Mouse (Mus musculus) limb, embryonic 13.5 days (tissue): ENCODE data around the gene Mecom. TPM values are rescaled to one million over a fixed set of nuclear protein-coding genes. Genes with fewer than 3 reads are reported as not detected.

Experiments used
- ATAC-seq: fragments of 200-750 bp; cut with Nextera tagmentation; 2 replicates; pipeline ENCODE4 v1.8.0; 2017; ENCODE audit warnings: low read depth, moderate number of reproducible peaks, moderate TSS enrichment; ENCODE audit not compliant: low FRiP score
- H3K27ac ChIP-seq: fragments of 300-500 bp; sonication (generic); 2 replicates; pipeline ENCODE4 v1.5.1; 2015; ENCODE audit warnings: inconsistent platforms, mild to moderate bottlenecking, moderate library complexity
- H3K27me3 ChIP-seq: fragments of 300-500 bp; sonication (generic); 2 replicates; pipeline ENCODE4 v1.6.1; 2015; ENCODE audit warnings: mild to moderate bottlenecking, inconsistent platforms
- H3K36me3 ChIP-seq: fragments of 300-500 bp; sonication (generic); 2 replicates; pipeline ENCODE4 v1.6.1; 2015; ENCODE audit warnings: inconsistent platforms, mild to moderate bottlenecking, moderate library complexity
- H3K4me1 ChIP-seq: fragments of 300-500 bp; sonication (generic); 2 replicates; pipeline ENCODE4 v1.6.1; 2015; ENCODE audit warnings: inconsistent platforms
- H3K4me2 ChIP-seq: fragments of 300-500 bp; sonication (generic); replicated peaks from 2 replicates; pipeline ENCODE4 v1.6.1; 2015; ENCODE audit warnings: inconsistent platforms, mild to moderate bottlenecking, moderate library complexity
- H3K4me3 ChIP-seq: fragments of 300-500 bp; sonication (generic); 2 replicates; pipeline ENCODE4 v1.5.1; 2015; ENCODE audit warnings: moderate library complexity, mild to moderate bottlenecking, inconsistent platforms
- H3K9ac ChIP-seq: fragments of 300-500 bp; sonication (generic); 2 replicates; pipeline ENCODE4 v1.6.1; 2015; ENCODE audit warnings: mild to moderate bottlenecking, inconsistent platforms
- H3K9me3 ChIP-seq: fragments of 300-500 bp; sonication (generic); 2 replicates; pipeline ENCODE4 v1.6.1; 2016; ENCODE audit warnings: inconsistent platforms
- WGBS: fragments of 180-500 bp; shearing (Covaris S2); methylation state at CpG from one replicate; pipeline ENCODE4 v1.1.7; 2015; 5-methylcytosine and 5-hydroxymethylcytosine counted together
- polyA plus RNA-seq: library from polyadenylated mRNA; unstranded; fragments of >200 nt; fragmentation: Nextera tagmentation; extraction: Ambion mirVana; gene quantifications from 2 replicates; pipeline ENCODE4 v1.2.1, GENCODE M21; 2015

Mecom gene
- polyA plus RNA-seq, 1 experiment from 2014 or later, result 90.7 TPM

- Histone ChIP-seq H3K4me3 (peak overlapping the region; percentile 75), H3K27me3 (no peaks in the 10 kb centered on the region), H3K9ac (peak overlapping the region; percentile 99), H3K27ac (peak overlapping the region; percentile 100), H3K4me2 (peak overlapping the region; percentile 85), H3K36me3 (no peaks in the 10 kb centered on the region), H3K9me3 (no peaks in the 10 kb centered on the region), H3K4me1 (peaks cover 36% of the 10 kb centered on the region)
- ATAC-seq, result peak; percentile 41; the same call in 1 of the 2 replicates
- under 1% methylated on average over 29 of the region's 29 CpGs for WGBS
Observed at GRCm38 (mm10) chr3:30012666-30013365, 535.0 kb downstream of the Mecom start.

GRCm38 (mm10) chr3:30012150-30012549 lies 535.7 kb downstream of the Mecom start:
- H3K27ac ChIP-seq, result peak overlapping the region; percentile 100
- H3K4me3 ChIP-seq, result peak overlapping the region; percentile 75
- H3K9me3 ChIP-seq, result no peaks in the 10 kb centered on the region
- ATAC-seq, result no peak
- H3K36me3 ChIP-seq, result peaks cover 4% of the 10 kb centered on the region; the same call in 1 of the 2 replicates
- no peaks in the 10 kb centered on the region for H3K27me3 ChIP-seq
- H3K4me1 ChIP-seq, result peaks cover 34% of the 10 kb centered on the region
- H3K4me2 ChIP-seq, result peak overlapping the region; percentile 85
- WGBS, result under 1% methylated on average over 27 of the region's 27 CpGs
- H3K9ac ChIP-seq, result peak overlapping the region; percentile 99

- peaks cover 4% of the 10 kb centered on the region; the same call in 1 of the 2 replicates for H3K36me3 ChIP-seq
- peaks cover 30% of the 10 kb centered on the region for H3K4me1 ChIP-seq
- H3K9ac ChIP-seq, result peak overlapping the region; percentile 99
- 3% methylated on average over 6 of the region's 6 CpGs for WGBS
- peak overlapping the region; percentile 100 for H3K27ac ChIP-seq
- no peaks in the 10 kb centered on the region for H3K27me3 ChIP-seq
- peak overlapping the region; percentile 85 for H3K4me2 ChIP-seq
- peak overlapping the region; percentile 75 for H3K4me3 ChIP-seq
- no peaks in the 10 kb centered on the region for H3K9me3 ChIP-seq
- no peak for ATAC-seq
Observed at GRCm38 (mm10) chr3:30011712-30012111, 536.1 kb downstream of the Mecom start.

GRCm38 (mm10) chr3:30010889-30011288 lies 536.9 kb downstream of the Mecom start:
- peak overlapping the region; percentile 100 for H3K27ac ChIP-seq

GRCm38 (mm10) chr3:30009596-30009995 lies 538.2 kb downstream of the Mecom start:
- ATAC-seq, result no peak
- H3K36me3 ChIP-seq, result peaks cover 4% of the 10 kb centered on the region; the same call in 1 of the 2 replicates
- H3K4me3 ChIP-seq, result peak overlapping the region; percentile 45
- no peaks in the 10 kb centered on the region for H3K27me3 ChIP-seq
- H3K4me2 ChIP-seq, result peak overlapping the region; percentile 64
- 24% methylated on average over 5 of the region's 5 CpGs for WGBS
- H3K9ac ChIP-seq, result peak overlapping the region; percentile 73
- no peaks in the 10 kb centered on the region for H3K9me3 ChIP-seq
- peaks cover 29% of the 10 kb centered on the region for H3K4me1 ChIP-seq
- H3K27ac ChIP-seq, result peak overlapping the region; percentile 82

More at GRCm38 (mm10) chr3:30010889-30011288, 536.9 kb downstream of the Mecom start:
- H3K9ac ChIP-seq, result peak overlapping the region; percentile 99
- peak overlapping the region; percentile 85 for H3K4me2 ChIP-seq
- H3K9me3 ChIP-seq, result no peaks in the 10 kb centered on the region
- H3K4me1 ChIP-seq, result peaks cover 27% of the 10 kb centered on the region
- H3K4me3 ChIP-seq, result peak overlapping the region; percentile 75
- 11% methylated on average over 6 of the region's 6 CpGs for WGBS
- H3K36me3 ChIP-seq, result peaks cover 4% of the 10 kb centered on the region; the same call in 1 of the 2 replicates
- no peaks in the 10 kb centered on the region for H3K27me3 ChIP-seq
- no peak for ATAC-seq

- Histone ChIP-seq H3K4me2 (peak overlapping the region; percentile 59), H3K4me1 (peaks cover 41% of the 10 kb centered on the region), H3K4me3 (peak overlapping the region; percentile 21), H3K9ac (peak overlapping the region; percentile 35; the same call in 1 of the 2 replicates), H3K9me3 (no peaks in the 10 kb centered on the region), H3K27ac (peak overlapping the region; percentile 56), H3K27me3 (no peaks in the 10 kb centered on the region), H3K36me3 (peaks cover 10% of the 10 kb centered on the region; the same call in 1 of the 2 replicates)
- 26% methylated on average over 8 of the region's 8 CpGs for WGBS
- ATAC-seq, result no peak
Observed at GRCm38 (mm10) chr3:30004888-30005405, 542.9 kb downstream of the Mecom start.

- Histone ChIP-seq H3K4me1 (peaks cover 30% of the 10 kb centered on the region), H3K36me3 (peaks cover 27% of the 10 kb centered on the region), H3K27me3 (no peaks in the 10 kb centered on the region), H3K9me3 (no peaks in the 10 kb centered on the region), H3K9ac (no peak overlapping the region), H3K4me2 (no peak overlapping the region), H3K4me3 (no peak overlapping the region), H3K27ac (0 out of 2 replicates have a peak overlapping the region, but pooled peaks have one; percentile 3)
- WGBS, result 40% methylated on average over 7 of the region's 7 CpGs
- ATAC-seq, result no peak
Observed at GRCm38 (mm10) chr3:30000260-30000659, 547.5 kb downstream of the Mecom start.

GRCm38 (mm10) chr3:29999035-29999434 lies 548.8 kb downstream of the Mecom start:
- Histone ChIP-seq H3K9ac (no peak overlapping the region), H3K9me3 (no peaks in the 10 kb centered on the region), H3K27ac (no peak overlapping the region), H3K4me3 (no peak overlapping the region), H3K4me2 (no peak overlapping the region), H3K27me3 (no peaks in the 10 kb centered on the region), H3K4me1 (peaks cover 17% of the 10 kb centered on the region), H3K36me3 (peaks cover 35% of the 10 kb centered on the region)
- WGBS, result 56% methylated on average over 1 of the region's 1 CpGs
- no peak for ATAC-seq

- no peak overlapping the region for H3K4me3 ChIP-seq
- no peak overlapping the region for H3K9ac ChIP-seq
- no peak overlapping the region for H3K27ac ChIP-seq
- 83% methylated on average over 7 of the region's 7 CpGs for WGBS
- no peaks in the 10 kb centered on the region for H3K27me3 ChIP-seq
- H3K9me3 ChIP-seq, result no peaks in the 10 kb centered on the region
- no peak for ATAC-seq
- peaks cover 40% of the 10 kb centered on the region for H3K36me3 ChIP-seq
- H3K4me1 ChIP-seq, result peaks cover 14% of the 10 kb centered on the region
- H3K4me2 ChIP-seq, result no peak overlapping the region
Observed at GRCm38 (mm10) chr3:29997068-29997467, 550.7 kb downstream of the Mecom start.

- WGBS, result 74% methylated on average over 10 of the region's 10 CpGs
- Histone ChIP-seq H3K4me2 (no peak overlapping the region), H3K27me3 (no peaks in the 10 kb centered on the region), H3K36me3 (peaks cover 59% of the 10 kb centered on the region), H3K9ac (no peak overlapping the region), H3K27ac (no peak overlapping the region), H3K9me3 (no peaks in the 10 kb centered on the region), H3K4me1 (no peaks in the 10 kb centered on the region), H3K4me3 (no peak overlapping the region)
- ATAC-seq, result no peak
Observed at GRCm38 (mm10) chr3:29993346-29993745, 554.5 kb downstream of the Mecom start.

GRCm38 (mm10) chr3:29991523-29991922 lies 556.3 kb downstream of the Mecom start:
- WGBS, result 78% methylated on average over 1 of the region's 1 CpGs
- ATAC-seq, result no peak

GRCm38 (mm10) chr3:29984431-29984830 lies 563.4 kb downstream of the Mecom start:
- 60% methylated on average over 3 of the region's 3 CpGs for WGBS
- no peak for ATAC-seq
- H3K4me3 ChIP-seq, result no peak overlapping the region
- no peak overlapping the region for H3K27ac ChIP-seq
- no peak overlapping the region for H3K4me2 ChIP-seq
- no peaks in the 10 kb centered on the region for H3K27me3 ChIP-seq
- no peaks in the 10 kb centered on the region for H3K9me3 ChIP-seq
- peaks cover 3% of the 10 kb centered on the region; the same call in 1 of the 2 replicates for H3K4me1 ChIP-seq
- no peak overlapping the region for H3K9ac ChIP-seq
- peaks cover 62% of the 10 kb centered on the region for H3K36me3 ChIP-seq

More at GRCm38 (mm10) chr3:29991523-29991922, 556.3 kb downstream of the Mecom start:
- H3K27ac ChIP-seq, result no peak overlapping the region
- H3K9ac ChIP-seq, result no peak overlapping the region
- no peak overlapping the region for H3K4me2 ChIP-seq
- H3K4me3 ChIP-seq, result no peak overlapping the region
- H3K27me3 ChIP-seq, result no peaks in the 10 kb centered on the region
- peaks cover 56% of the 10 kb centered on the region for H3K36me3 ChIP-seq
- H3K4me1 ChIP-seq, result no peaks in the 10 kb centered on the region
- no peaks in the 10 kb centered on the region for H3K9me3 ChIP-seq
